Mouse (Mus musculus) heart, embryonic 16.5 days (tissue): ENCODE data around the gene Tnf. TPM values are rescaled to one million over a fixed set of nuclear protein-coding genes. Genes with fewer than 3 reads are reported as not detected.

ENCODE experiments used
- ATAC-seq: fragments of 200-750 bp; cut with Nextera tagmentation; replicated peaks from 2 replicates; pipeline ENCODE4 v1.8.0; 2017; ENCODE audit warnings: moderate number of reproducible peaks; ENCODE audit not compliant: insufficient read depth, low FRiP score; ENCODE audit errors: extremely low read depth
- H3K27ac ChIP-seq: fragments of 300-500 bp; sonication (generic); 2 replicates; pipeline ENCODE4 v1.5.1; 2014; ENCODE audit warnings: mild to moderate bottlenecking, low read length, control low read depth, moderate library complexity
- H3K27me3 ChIP-seq: fragments of 300-500 bp; sonication (generic); 2 replicates; pipeline ENCODE4 v1.6.1; 2014; ENCODE audit warnings: low read length, mixed read lengths; ENCODE audit not compliant: control insufficient read depth, insufficient read depth
- H3K36me3 ChIP-seq: fragments of 300-500 bp; sonication (generic); 2 replicates; pipeline ENCODE4 v1.6.1; 2014; ENCODE audit not compliant: control insufficient read depth, insufficient read depth
- H3K4me1 ChIP-seq: fragments of 300-500 bp; sonication (generic); 2 replicates; pipeline ENCODE4 v1.6.1; 2014; ENCODE audit warnings: low read length, mixed read lengths; ENCODE audit not compliant: control insufficient read depth, insufficient read depth
- H3K4me2 ChIP-seq: fragments of 300-500 bp; sonication (generic); 2 replicates; pipeline ENCODE4 v1.6.1; 2014; ENCODE audit warnings: low read depth, mild to moderate bottlenecking, control low read depth, low read length
- H3K4me3 ChIP-seq: fragments of 300-500 bp; sonication (generic); 2 replicates; pipeline ENCODE4 v1.5.1; 2014; ENCODE audit warnings: mild to moderate bottlenecking, control low read depth, low read length
- H3K9ac ChIP-seq: fragments of 300-500 bp; sonication (generic); 2 replicates; pipeline ENCODE4 v1.6.1; 2014; ENCODE audit warnings: low read length, control low read depth
- H3K9me3 ChIP-seq: fragments of 300-500 bp; sonication (generic); replicated peaks from 2 replicates; pipeline ENCODE4 v1.6.1; 2016; ENCODE audit warnings: low read length; ENCODE audit not compliant: control insufficient read depth
- WGBS: fragments of 180-500 bp; shearing (Covaris S2); extraction: QIAGEN DNeasy Blood & Tissue Kit; methylation state at CpG from one replicate; pipeline ENCODE4 v1.1.7; 2014; 5-methylcytosine and 5-hydroxymethylcytosine counted together
- polyA plus RNA-seq: library from polyadenylated mRNA; unstranded; fragments of >200 nt; fragmentation: Nextera tagmentation; extraction: Ambion mirVana; gene quantifications from 2 replicates; pipeline ENCODE4 v1.2.1, GENCODE M21; 2015

Gene Tnf
- polyA plus RNA-seq, 1 experiment from 2014 or later, result 0.33 TPM

- Histone ChIP-seq H3K27ac (no peak overlapping the region), H3K4me2 (no peak overlapping the region), H3K9ac (no peak overlapping the region), H3K9me3 (no peaks in the 10 kb centered on the region), H3K4me3 (no peak overlapping the region), H3K36me3 (no peaks in the 10 kb centered on the region), H3K4me1 (peaks cover 14% of the 10 kb centered on the region), H3K27me3 (peaks cover 39% of the 10 kb centered on the region)
- ATAC-seq, result no peak
- WGBS, result 50% methylated on average over 6 of the region's 6 CpGs
Observed at GRCm38 (mm10) chr17:35197126-35197525, 4.7 kb downstream of the Tnf start.

GRCm38 (mm10) chr17:35196321-35196641 lies 5.5 kb downstream of the Tnf start:
- no peaks in the 10 kb centered on the region for H3K9me3 ChIP-seq
- peaks cover 33% of the 10 kb centered on the region for H3K27me3 ChIP-seq
- 26% methylated on average over 9 of the region's 9 CpGs for WGBS
- peak overlapping the region; percentile 61 for H3K4me3 ChIP-seq
- peak overlapping the region; percentile 70 for H3K9ac ChIP-seq
- H3K4me1 ChIP-seq, result peaks cover 10% of the 10 kb centered on the region
- ATAC-seq, result no peak
- H3K27ac ChIP-seq, result no peak overlapping the region
- peak overlapping the region; percentile 86 for H3K4me2 ChIP-seq
- no peaks in the 10 kb centered on the region for H3K36me3 ChIP-seq

DNA sequence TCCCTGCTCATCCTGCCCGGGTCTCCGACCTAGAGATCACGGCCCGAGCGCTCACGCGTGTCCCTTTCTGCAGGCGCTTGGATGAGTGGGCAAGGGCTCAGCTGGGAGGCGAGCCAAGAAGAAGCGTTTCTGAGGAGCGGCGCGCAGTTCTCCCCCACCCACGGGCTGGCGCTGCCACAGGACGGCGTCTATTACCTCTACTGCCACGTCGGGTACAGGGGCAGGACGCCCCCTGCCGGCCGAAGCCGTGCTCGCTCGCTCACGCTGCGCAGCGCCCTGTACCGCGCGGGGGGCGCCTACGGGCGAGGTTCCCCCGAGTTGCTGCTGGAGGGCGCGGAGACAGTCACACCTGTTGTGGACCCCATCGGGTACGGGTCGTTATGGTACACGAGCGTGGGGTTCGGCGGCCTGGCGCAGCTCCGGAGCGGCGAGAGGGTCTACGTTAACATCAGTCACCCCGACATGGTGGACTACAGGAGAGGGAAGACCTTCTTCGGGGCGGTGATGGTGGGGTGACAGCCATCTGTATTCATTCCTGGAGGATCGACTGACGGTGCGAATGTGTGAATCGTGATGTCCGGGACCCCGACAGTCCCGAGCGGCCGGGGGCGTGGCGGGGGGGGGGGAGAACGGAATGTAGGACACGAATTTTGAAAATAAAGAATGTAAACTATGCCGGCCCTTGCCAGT lies 6.0 kb downstream of the Tnf start:
- H3K4me2 ChIP-seq, result peak overlapping the region; percentile 86
- peaks cover 28% of the 10 kb centered on the region for H3K27me3 ChIP-seq
- H3K9ac ChIP-seq, result peak overlapping the region; percentile 70
- H3K4me1 ChIP-seq, result peaks cover 10% of the 10 kb centered on the region
- no peaks in the 10 kb centered on the region for H3K9me3 ChIP-seq
- H3K27ac ChIP-seq, result no peak overlapping the region
- peak overlapping the region; percentile 61 for H3K4me3 ChIP-seq
- no peaks in the 10 kb centered on the region for H3K36me3 ChIP-seq
- ATAC-seq, result peak; percentile 80
- 1% methylated on average over 66 of the region's 66 CpGs for WGBS

GRCm38 (mm10) chr17:35194844-35195630 lies 6.8 kb downstream of the Tnf start:
- peaks cover 10% of the 10 kb centered on the region for H3K4me1 ChIP-seq
- WGBS, result 32% methylated on average over 19 of the region's 19 CpGs
- peak overlapping the region; percentile 86 for H3K4me2 ChIP-seq
- ATAC-seq, result no peak
- peak overlapping the region; percentile 70 for H3K9ac ChIP-seq
- no peaks in the 10 kb centered on the region for H3K36me3 ChIP-seq
- peaks cover 23% of the 10 kb centered on the region for H3K27me3 ChIP-seq
- H3K27ac ChIP-seq, result peak overlapping the region; percentile 25; the same call in 1 of the 2 replicates
- H3K4me3 ChIP-seq, result peak overlapping the region; percentile 61
- no peaks in the 10 kb centered on the region for H3K9me3 ChIP-seq

GRCm38 (mm10) chr17:35193881-35194843 lies 7.6 kb downstream of the Tnf start, which contains the start of gene Ltb:
TSS of gene Ltb (plus strand) at chr17:35194439.
- H3K27me3 ChIP-seq, result peaks cover 22% of the 10 kb centered on the region
- ATAC-seq, result 0 out of 2 replicates have a peak, but pooled peaks have one; percentile 17
- H3K9me3 ChIP-seq, result no peaks in the 10 kb centered on the region
- H3K4me1 ChIP-seq, result peaks cover 10% of the 10 kb centered on the region
- WGBS, result 44% methylated on average over 28 of the region's 28 CpGs
- peak within 1 kb of the TSS; percentile 52; the same call in 1 of the 2 replicates for H3K27ac ChIP-seq
- no peaks in the 10 kb centered on the region for H3K36me3 ChIP-seq
- H3K4me2 ChIP-seq, result peak within 1 kb of the TSS; percentile 86
- H3K9ac ChIP-seq, result peak within 1 kb of the TSS; percentile 70
- H3K4me3 ChIP-seq, result peak within 1 kb of the TSS; percentile 61

GRCm38 (mm10) chr17:35192924-35193323 lies 8.9 kb downstream of the Tnf start:
- no peaks in the 10 kb centered on the region for H3K36me3 ChIP-seq
- no peak overlapping the region for H3K27ac ChIP-seq
- no peak for ATAC-seq
- no peak overlapping the region for H3K9ac ChIP-seq
- H3K4me1 ChIP-seq, result peaks cover 10% of the 10 kb centered on the region
- no peak overlapping the region for H3K4me3 ChIP-seq
- peaks cover 18% of the 10 kb centered on the region for H3K27me3 ChIP-seq
- WGBS, result 78% methylated on average over 5 of the region's 5 CpGs
- H3K4me2 ChIP-seq, result no peak overlapping the region
- no peaks in the 10 kb centered on the region for H3K9me3 ChIP-seq

DNA sequence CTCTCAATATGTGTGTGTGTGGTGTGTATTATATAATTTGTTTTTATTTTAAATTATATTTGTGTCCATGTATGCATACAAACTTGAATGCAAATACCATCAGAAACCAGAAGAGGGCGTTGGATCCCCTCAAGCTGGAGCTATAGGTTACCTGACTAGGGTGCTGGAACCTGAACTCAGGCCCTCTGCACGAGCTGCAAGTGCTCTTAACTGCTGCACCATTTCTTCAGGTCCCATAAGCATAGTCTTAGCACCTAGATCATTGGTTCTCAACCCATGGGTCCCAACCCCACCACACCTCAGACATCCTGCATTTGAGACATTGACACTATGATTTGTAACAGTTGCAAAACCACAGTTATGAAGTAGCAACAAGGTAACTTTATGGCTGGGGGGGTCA lies 10.1 kb downstream of the Tnf start:
- Histone ChIP-seq H3K36me3 (no peaks in the 10 kb centered on the region), H3K4me2 (no peak overlapping the region), H3K9me3 (no peaks in the 10 kb centered on the region), H3K4me1 (peaks cover 10% of the 10 kb centered on the region), H3K27ac (no peak overlapping the region), H3K9ac (no peak overlapping the region), H3K27me3 (peaks cover 14% of the 10 kb centered on the region), H3K4me3 (no peak overlapping the region)
- ATAC-seq, result no peak
- WGBS, result 46% methylated on average over 2 of the region's 2 CpGs

DNA sequence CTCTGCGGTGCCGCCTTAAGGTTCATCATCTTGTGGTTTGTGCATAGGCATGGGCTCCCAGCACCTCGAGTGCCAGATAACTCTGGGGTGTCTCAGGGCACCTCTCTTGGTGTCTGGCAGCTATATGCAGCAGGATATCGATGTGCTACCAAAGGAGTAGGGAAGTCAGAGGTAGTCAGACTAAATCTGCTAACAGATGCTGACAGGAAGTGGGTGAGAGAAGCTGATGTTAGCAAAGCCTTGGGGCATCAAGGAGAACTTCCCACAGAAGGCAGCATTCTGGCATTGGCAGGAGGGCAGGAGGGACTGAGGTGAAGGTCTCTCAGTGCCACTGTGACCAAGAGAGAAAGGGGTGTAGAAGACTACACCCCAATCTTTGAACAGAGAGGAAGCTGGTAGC lies 11.7 kb downstream of the Tnf start:
- Histone ChIP-seq H3K9ac (no peak overlapping the region), H3K27me3 (peaks cover 6% of the 10 kb centered on the region), H3K4me2 (no peak overlapping the region), H3K4me1 (peaks cover under 1% of the 10 kb centered on the region), H3K27ac (peak overlapping the region; percentile 8; the same call in 1 of the 2 replicates), H3K9me3 (no peaks in the 10 kb centered on the region), H3K4me3 (no peak overlapping the region), H3K36me3 (no peaks in the 10 kb centered on the region)
- ATAC-seq, result no peak
- 56% methylated on average over 4 of the region's 4 CpGs for WGBS
